24 mouse cellular contexts compared by ENCODE assay signal in genomic region chr17:70590506-70590905, GRCm38 (mm10).
"Had no signal": no experiment of that assay in that cellular context is flagged by ENCODE, and none has a peak within 500 bp of the region (broad histone marks: within the 10 kb centered on the region; RNA-seq: fewer than 3 reads in every experiment).

No protein-coding gene starts in this region.

- DNase-seq: kidney, adult 11 months; kidney, adult 8-10 months; kidney, postnatal 10 days; kidney, postnatal 4 days; layer of hippocampus, postnatal 36 days; liver; lung, adult 18-20 months; lung, postnatal 10 days; lung, postnatal 36 days; midbrain, embryonic 14.5 days; retina, postnatal 1 day; right cerebral cortex, postnatal 25 days; spleen, adult 18-20 months; thymus, postnatal 25 days had no signal

- H3K9me3 ChIP-seq: intestine, embryonic 15.5 days; kidney, embryonic 15.5 days; limb, embryonic 10.5 days; limb, embryonic 13.5 days; liver, embryonic 12.5 days; liver, embryonic 15.5 days; lung, embryonic 15.5 days; neural tube, embryonic 12.5 days; neural tube, embryonic 15.5 days; stomach, embryonic 15.5 days had no signal

- ATAC-seq: intestine, embryonic 15.5 days; liver, embryonic 12.5 days had no signal

- H3K36me3 ChIP-seq: intestine, embryonic 15.5 days; kidney, embryonic 15.5 days; limb, embryonic 10.5 days; limb, embryonic 13.5 days; liver, embryonic 12.5 days; liver, embryonic 15.5 days; lung, embryonic 15.5 days; neural tube, embryonic 12.5 days; stomach, embryonic 15.5 days had no signal

- H3K27me3 ChIP-seq: intestine, embryonic 15.5 days; kidney, embryonic 15.5 days; limb, embryonic 13.5 days; liver, embryonic 12.5 days; liver, embryonic 15.5 days; lung, embryonic 15.5 days; neural tube, embryonic 12.5 days; neural tube, embryonic 15.5 days; stomach, embryonic 15.5 days had no signal

- H3K27ac ChIP-seq: intestine, embryonic 15.5 days; kidney, embryonic 15.5 days; limb, embryonic 10.5 days; limb, embryonic 13.5 days; liver, embryonic 12.5 days; liver, embryonic 15.5 days; lung, embryonic 15.5 days; neural tube, embryonic 12.5 days; neural tube, embryonic 15.5 days; stomach, embryonic 15.5 days had no signal

- H3K4me1 ChIP-seq: intestine, embryonic 15.5 days; kidney, embryonic 15.5 days; limb, embryonic 13.5 days; liver, embryonic 12.5 days; liver, embryonic 15.5 days; lung, embryonic 15.5 days; neural tube, embryonic 12.5 days; neural tube, embryonic 15.5 days; stomach, embryonic 15.5 days had no signal

- H3K9ac ChIP-seq: intestine, embryonic 15.5 days; kidney, embryonic 15.5 days; limb, embryonic 13.5 days; liver, embryonic 12.5 days; liver, embryonic 15.5 days; lung, embryonic 15.5 days; neural tube, embryonic 12.5 days; neural tube, embryonic 15.5 days; stomach, embryonic 15.5 days had no signal

- H3K4me3 ChIP-seq: intestine, embryonic 15.5 days; kidney, embryonic 15.5 days; limb, embryonic 10.5 days; limb, embryonic 13.5 days; liver, embryonic 12.5 days; liver, embryonic 15.5 days; lung, embryonic 15.5 days; neural tube, embryonic 12.5 days; neural tube, embryonic 15.5 days; stomach, embryonic 15.5 days had no signal

- H3K4me2 ChIP-seq: intestine, embryonic 15.5 days; kidney, embryonic 15.5 days; limb, embryonic 13.5 days; liver, embryonic 12.5 days; liver, embryonic 15.5 days; lung, embryonic 15.5 days; neural tube, embryonic 12.5 days; neural tube, embryonic 15.5 days; stomach, embryonic 15.5 days had no signal
